Mouse (Mus musculus) kidney, adult 2 months (tissue): Measurements from ENCODE around the gene Scrn1.

ENCODE experiments used
- CTCF ChIP-seq: fragments of 200-500 bp; conservative IDR thresholded peaks from 2 replicates; pipeline ENCODE4 v1.5.1; 2011; ENCODE audit warnings: low read depth, mild to moderate bottlenecking, control low read depth, low read length, moderate library complexity, mixed read lengths; ENCODE audit not compliant: insufficient read depth, insufficient read length
- POLR2A ChIP-seq: fragments of 200-500 bp; IDR thresholded peaks from one replicate; pipeline ENCODE4 v1.6.1; 2011; ENCODE audit warnings: low read depth, low read length, control low read depth

DNA sequence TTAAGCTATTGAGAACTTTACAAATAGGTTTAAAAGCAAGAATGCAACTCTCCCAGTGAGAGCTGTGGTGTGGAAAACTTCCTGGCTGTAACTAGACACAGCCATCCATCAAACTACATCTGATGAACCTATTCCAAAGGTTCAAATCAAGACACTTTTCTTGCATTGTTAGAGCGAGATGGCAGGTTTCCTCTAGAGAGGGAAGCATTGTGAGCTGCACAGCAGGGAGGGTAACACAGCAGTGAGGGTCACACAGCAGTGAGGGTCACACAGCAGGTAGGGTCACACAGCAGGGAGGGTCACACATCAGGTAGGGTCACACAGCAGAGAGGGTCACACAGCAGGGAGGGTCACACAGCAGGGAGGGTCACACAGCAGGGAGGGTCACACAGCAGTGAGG, 21.9 kb upstream of the Scrn1 start:
- TF ChIP-seq CTCF: no peak
- no peak for TF ChIP-seq POLR2A
